Mouse (Mus musculus): ENCODE measurements around the gene Cluap1. TPM values are rescaled to one million over a fixed set of nuclear protein-coding genes. Genes with fewer than 3 reads are reported as not detected.

Gene Cluap1
- polyA plus RNA-seq, 1 experiment, result 17.3 TPM

GRCm38 (mm10) chr16:3923966-3924365 lies 15.4 kb downstream of the Cluap1 start:
- Histone ChIP-seq H3K27ac (ENCODE audit: insufficient read depth, low read length) (no peak overlapping the region), H3K4me1 (ENCODE audit: control insufficient read depth, insufficient read depth, low read length) (no peaks in the 10 kb centered on the region), H3K27me3 (ENCODE audit: control insufficient read depth, insufficient read depth, low read length, poor library complexity, severe bottlenecking) (no peaks in the 10 kb centered on the region), H3K9ac (ENCODE audit: low read depth, poor library complexity, severe bottlenecking) (no peak overlapping the region), H3K9me3 (replicated peaks; ENCODE audit: control insufficient read depth, insufficient read depth, low read length, poor library complexity, severe bottlenecking) (no peaks in the 10 kb centered on the region), H3K4me3 (ENCODE audit: low read depth, low read length) (no peak overlapping the region), H3K36me3 (ENCODE audit: control insufficient read depth, insufficient read depth, low read length, poor library complexity, severe bottlenecking) (no peaks in the 10 kb centered on the region)
- TF ChIP-seq EP300 (IDR thresholded peaks at IDR 0.05; ENCODE audit: insufficient read depth, low read depth, low read length) (no peak), CTCF (IDR thresholded peaks at IDR 0.05; ENCODE audit: low read depth, low read length) (no peak), POLR2A (IDR thresholded peaks at IDR 0.05; ENCODE audit: insufficient read depth, low read length) (no peak)

- no peaks in the 10 kb centered on the region for H3K36me3 ChIP-seq (ENCODE audit: control insufficient read depth, insufficient read depth, low read length, poor library complexity, severe bottlenecking)
- H3K4me3 ChIP-seq (ENCODE audit: low read depth, low read length), result no peak overlapping the region
Observed at GRCm38 (mm10) chr16:3928582-3928981, 20.0 kb downstream of the Cluap1 start.

GRCm38 (mm10) chr16:3929151-3929550 lies 20.6 kb downstream of the Cluap1 start:
- Histone ChIP-seq H3K9me3 (replicated peaks; ENCODE audit: control insufficient read depth, insufficient read depth, low read length, poor library complexity, severe bottlenecking) (no peaks in the 10 kb centered on the region), H3K27me3 (ENCODE audit: control insufficient read depth, insufficient read depth, low read length, poor library complexity, severe bottlenecking) (no peaks in the 10 kb centered on the region), H3K4me3 (ENCODE audit: low read depth, low read length) (no peak overlapping the region), H3K4me1 (ENCODE audit: control insufficient read depth, insufficient read depth, low read length) (peaks cover 2% of the 10 kb centered on the region), H3K27ac (ENCODE audit: insufficient read depth, low read length) (no peak overlapping the region), H3K36me3 (ENCODE audit: control insufficient read depth, insufficient read depth, low read length, poor library complexity, severe bottlenecking) (no peaks in the 10 kb centered on the region), H3K9ac (ENCODE audit: low read depth, poor library complexity, severe bottlenecking) (no peak overlapping the region)
- no peak for TF ChIP-seq EP300 (IDR thresholded peaks at IDR 0.05; ENCODE audit: insufficient read depth, low read depth, low read length)
- TF ChIP-seq CTCF (IDR thresholded peaks at IDR 0.05; ENCODE audit: low read depth, low read length), result no peak
- no peak for TF ChIP-seq POLR2A (IDR thresholded peaks at IDR 0.05; ENCODE audit: insufficient read depth, low read length)

More at GRCm38 (mm10) chr16:3928582-3928981, 20.0 kb downstream of the Cluap1 start:
- TF ChIP-seq POLR2A (IDR thresholded peaks at IDR 0.05; ENCODE audit: insufficient read depth, low read length), result no peak
- TF ChIP-seq CTCF (IDR thresholded peaks at IDR 0.05; ENCODE audit: low read depth, low read length), result no peak
- TF ChIP-seq EP300 (IDR thresholded peaks at IDR 0.05; ENCODE audit: insufficient read depth, low read depth, low read length), result no peak
- Histone ChIP-seq H3K27ac (ENCODE audit: insufficient read depth, low read length) (no peak overlapping the region), H3K27me3 (ENCODE audit: control insufficient read depth, insufficient read depth, low read length, poor library complexity, severe bottlenecking) (no peaks in the 10 kb centered on the region), H3K9me3 (replicated peaks; ENCODE audit: control insufficient read depth, insufficient read depth, low read length, poor library complexity, severe bottlenecking) (no peaks in the 10 kb centered on the region), H3K4me1 (ENCODE audit: control insufficient read depth, insufficient read depth, low read length) (peaks cover 2% of the 10 kb centered on the region), H3K9ac (ENCODE audit: low read depth, poor library complexity, severe bottlenecking) (no peak overlapping the region)

GRCm38 (mm10) chr16:3933536-3933935 lies 24.9 kb downstream of the Cluap1 start:
- no peaks in the 10 kb centered on the region for H3K36me3 ChIP-seq (ENCODE audit: control insufficient read depth, insufficient read depth, low read length, poor library complexity, severe bottlenecking)

GRCm38 (mm10) chr16:3934091-3934490 lies 25.5 kb downstream of the Cluap1 start:
- Histone ChIP-seq H3K27me3 (ENCODE audit: control insufficient read depth, insufficient read depth, low read length, poor library complexity, severe bottlenecking) (no peaks in the 10 kb centered on the region), H3K36me3 (ENCODE audit: control insufficient read depth, insufficient read depth, low read length, poor library complexity, severe bottlenecking) (no peaks in the 10 kb centered on the region), H3K9ac (ENCODE audit: low read depth, poor library complexity, severe bottlenecking) (no peak overlapping the region), H3K4me1 (ENCODE audit: control insufficient read depth, insufficient read depth, low read length) (peaks cover 2% of the 10 kb centered on the region), H3K9me3 (replicated peaks; ENCODE audit: control insufficient read depth, insufficient read depth, low read length, poor library complexity, severe bottlenecking) (no peaks in the 10 kb centered on the region), H3K4me3 (ENCODE audit: low read depth, low read length) (no peak overlapping the region), H3K27ac (ENCODE audit: insufficient read depth, low read length) (no peak overlapping the region)
- no peak for TF ChIP-seq CTCF (IDR thresholded peaks at IDR 0.05; ENCODE audit: low read depth, low read length)
- no peak for TF ChIP-seq POLR2A (IDR thresholded peaks at IDR 0.05; ENCODE audit: insufficient read depth, low read length)
- TF ChIP-seq EP300 (IDR thresholded peaks at IDR 0.05; ENCODE audit: insufficient read depth, low read depth, low read length), result no peak

More at GRCm38 (mm10) chr16:3933536-3933935, 24.9 kb downstream of the Cluap1 start:
- Histone ChIP-seq H3K9ac (ENCODE audit: low read depth, poor library complexity, severe bottlenecking) (no peak overlapping the region), H3K27ac (ENCODE audit: insufficient read depth, low read length) (no peak overlapping the region), H3K4me3 (ENCODE audit: low read depth, low read length) (no peak overlapping the region), H3K27me3 (ENCODE audit: control insufficient read depth, insufficient read depth, low read length, poor library complexity, severe bottlenecking) (no peaks in the 10 kb centered on the region), H3K4me1 (ENCODE audit: control insufficient read depth, insufficient read depth, low read length) (peaks cover 2% of the 10 kb centered on the region), H3K9me3 (replicated peaks; ENCODE audit: control insufficient read depth, insufficient read depth, low read length, poor library complexity, severe bottlenecking) (no peaks in the 10 kb centered on the region)
- TF ChIP-seq EP300 (IDR thresholded peaks at IDR 0.05; ENCODE audit: insufficient read depth, low read depth, low read length) (no peak), CTCF (IDR thresholded peaks at IDR 0.05; ENCODE audit: low read depth, low read length) (no peak), POLR2A (IDR thresholded peaks at IDR 0.05; ENCODE audit: insufficient read depth, low read length) (no peak)

- H3K4me3 ChIP-seq (ENCODE audit: low read depth, low read length), result no peak overlapping the region
- H3K36me3 ChIP-seq (ENCODE audit: control insufficient read depth, insufficient read depth, low read length, poor library complexity, severe bottlenecking), result no peaks in the 10 kb centered on the region
- H3K27me3 ChIP-seq (ENCODE audit: control insufficient read depth, insufficient read depth, low read length, poor library complexity, severe bottlenecking), result no peaks in the 10 kb centered on the region
- no peaks in the 10 kb centered on the region for H3K4me1 ChIP-seq (ENCODE audit: control insufficient read depth, insufficient read depth, low read length)
- H3K27ac ChIP-seq (ENCODE audit: insufficient read depth, low read length), result no peak overlapping the region
- TF ChIP-seq EP300 (IDR thresholded peaks at IDR 0.05; ENCODE audit: insufficient read depth, low read depth, low read length) (no peak), POLR2A (IDR thresholded peaks at IDR 0.05; ENCODE audit: insufficient read depth, low read length) (no peak), CTCF (IDR thresholded peaks at IDR 0.05; ENCODE audit: low read depth, low read length) (no peak)
- no peak overlapping the region for H3K9ac ChIP-seq (ENCODE audit: low read depth, poor library complexity, severe bottlenecking)
- no peaks in the 10 kb centered on the region for H3K9me3 ChIP-seq (replicated peaks; ENCODE audit: control insufficient read depth, insufficient read depth, low read length, poor library complexity, severe bottlenecking)
Observed at GRCm38 (mm10) chr16:3934701-3935100, 26.1 kb downstream of the Cluap1 start.
